Mouse (Mus musculus) liver, postnatal 0 days (tissue): ENCODE measurements around the gene Slc22a2. TPM values are rescaled to one million over a fixed set of nuclear protein-coding genes. Genes with fewer than 3 reads are reported as not detected.
"Not testable (repeated sequence)": the region's sequence is repeated elsewhere in the genome, so short reads cannot be mapped to it uniquely, and the experiment has no call there.

ENCODE experiments used
- ATAC-seq: fragments of 200-750 bp; cut with Nextera tagmentation; 2 replicates; pipeline ENCODE4 v1.8.0; 2017; ENCODE audit warnings: mild to moderate bottlenecking, moderate library complexity
- DNase-seq: peaks from one replicate; pipeline ENCODE4 v3.0.0-alpha.2; 2016
- H3K27ac ChIP-seq: fragments of 300-500 bp; sonication (generic); 2 replicates; pipeline ENCODE4 v1.5.1; 2014; ENCODE audit warnings: antibody characterized with exemption, moderate library complexity, mild to moderate bottlenecking, low read depth
- H3K27me3 ChIP-seq: fragments of 300-500 bp; sonication (generic); 2 replicates; pipeline ENCODE4 v1.6.1; 2014; ENCODE audit warnings: low read length, control low read depth, mixed read lengths; ENCODE audit not compliant: insufficient read depth
- H3K36me3 ChIP-seq: fragments of 300-500 bp; sonication (generic); replicated peaks from 2 replicates; pipeline ENCODE4 v1.6.1; 2014; ENCODE audit warnings: mild to moderate bottlenecking, control low read depth, low read length, moderate library complexity, mixed read lengths; ENCODE audit not compliant: insufficient read depth
- H3K4me1 ChIP-seq: fragments of 300-500 bp; sonication (generic); 2 replicates; pipeline ENCODE4 v1.6.1; 2014; ENCODE audit warnings: antibody characterized with exemption, mild to moderate bottlenecking, control low read depth; ENCODE audit not compliant: insufficient read depth
- H3K4me2 ChIP-seq: fragments of 300-500 bp; sonication (generic); 2 replicates; pipeline ENCODE4 v1.6.1; 2014; ENCODE audit warnings: low read depth, mild to moderate bottlenecking, low read length, moderate library complexity, mixed read lengths
- H3K4me3 ChIP-seq: fragments of 300-500 bp; sonication (generic); 2 replicates; pipeline ENCODE4 v1.5.1; 2014; ENCODE audit warnings: low read depth, low read length
- H3K9ac ChIP-seq: fragments of 300-500 bp; sonication (generic); replicated peaks from 2 replicates; pipeline ENCODE4 v1.6.1; 2014; ENCODE audit warnings: mild to moderate bottlenecking, moderate library complexity
- H3K9me3 ChIP-seq: fragments of 300-500 bp; sonication (generic); 2 replicates; pipeline ENCODE4 v1.6.1; 2016; ENCODE audit warnings: mild to moderate bottlenecking, control low read depth, low read length, mixed read lengths
- CTCF ChIP-seq: sonication (generic); IDR thresholded peaks from 2 replicates; pipeline ENCODE4 v1.5.1; 2016; ENCODE audit warnings: antibody characterized with exemption, low read depth
- EP300 ChIP-seq: IDR thresholded peaks from 2 replicates; pipeline ENCODE4 v1.6.1; 2016; ENCODE audit warnings: antibody characterized with exemption, low read depth, mild to moderate bottlenecking
- WGBS: fragments of 180-500 bp; shearing (Covaris S2); extraction: QIAGEN DNeasy Blood & Tissue Kit; methylation state at CpG from one replicate; pipeline ENCODE4 v1.1.7; 2014; ENCODE audit not compliant: insufficient replicate concordance; 5-methylcytosine and 5-hydroxymethylcytosine counted together
- polyA plus RNA-seq: library from polyadenylated mRNA; unstranded; fragments of >200 nt; fragmentation: Nextera tagmentation; extraction: Ambion mirVana; gene quantifications from 2 replicates; pipeline ENCODE4 v1.2.1, GENCODE M21; 2015

The Slc22a2 gene
- polyA plus RNA-seq, 1 experiment from 2014 or later: 0.06 TPM

DNA sequence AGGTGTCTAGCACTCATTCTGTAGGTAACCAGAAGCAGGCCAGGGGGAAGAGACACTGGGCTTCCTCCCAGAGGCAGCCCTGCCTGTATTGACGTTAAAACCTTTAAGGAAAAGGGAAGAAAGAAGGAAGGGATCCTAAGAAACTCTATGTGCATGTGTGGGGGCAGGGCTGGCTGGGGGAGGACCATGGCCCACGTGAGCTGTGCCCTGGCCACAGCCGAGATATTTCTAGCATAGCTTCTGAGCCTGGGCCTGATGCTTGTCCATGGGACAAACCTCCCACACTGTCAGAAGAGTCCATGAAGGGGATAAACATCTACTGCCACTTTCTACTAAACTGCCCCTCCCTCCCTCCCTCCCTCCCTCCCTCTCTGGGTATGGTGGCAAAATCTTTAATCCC, 89.9 kb downstream of the Slc22a2 start:
- no peak overlapping the region for H3K9ac ChIP-seq

DNA sequence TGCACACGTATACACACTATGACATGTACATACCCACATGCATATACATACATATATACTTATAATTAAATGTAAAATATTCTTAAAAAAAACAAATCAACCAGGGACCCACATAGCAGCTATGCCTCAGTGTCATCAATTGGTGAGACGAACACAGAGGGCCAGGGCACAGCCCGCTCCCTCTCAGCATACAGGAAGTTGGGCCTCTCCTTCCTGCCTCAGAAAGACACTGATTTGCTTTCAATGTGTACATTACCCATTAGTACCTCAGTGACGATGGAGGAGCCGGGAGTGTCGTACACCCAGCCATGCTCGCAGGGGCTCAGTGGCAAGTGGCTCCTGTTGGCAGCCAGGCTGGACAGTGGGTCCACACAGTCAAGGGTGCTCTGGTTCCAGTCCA, 91.0 kb downstream of the Slc22a2 start:
- H3K36me3 ChIP-seq, H3K27me3 ChIP-seq, DNase-seq, H3K4me3 ChIP-seq, H3K4me2 ChIP-seq, H3K9ac ChIP-seq, H3K27ac ChIP-seq, ATAC-seq, H3K9me3 ChIP-seq: not testable (repeated sequence)
- 64% methylated on average over 7 of the region's 7 CpGs for WGBS
- peaks cover 12% of the 10 kb centered on the region for H3K4me1 ChIP-seq

More for the DNA sequence above, 89.9 kb downstream of the Slc22a2 start:
- Histone ChIP-seq H3K4me1 (peaks cover 14% of the 10 kb centered on the region), H3K4me3 (no peak overlapping the region), H3K27ac (no peak overlapping the region), H3K4me2 (no peak overlapping the region), H3K9me3 (no peaks in the 10 kb centered on the region), H3K27me3 (no peaks in the 10 kb centered on the region), H3K36me3 (no peaks in the 10 kb centered on the region)
- 49% methylated on average over 3 of the region's 3 CpGs for WGBS
- TF ChIP-seq EP300 (no peak), CTCF (no peak)
- ATAC-seq (no peak), DNase-seq (no peak)

DNA sequence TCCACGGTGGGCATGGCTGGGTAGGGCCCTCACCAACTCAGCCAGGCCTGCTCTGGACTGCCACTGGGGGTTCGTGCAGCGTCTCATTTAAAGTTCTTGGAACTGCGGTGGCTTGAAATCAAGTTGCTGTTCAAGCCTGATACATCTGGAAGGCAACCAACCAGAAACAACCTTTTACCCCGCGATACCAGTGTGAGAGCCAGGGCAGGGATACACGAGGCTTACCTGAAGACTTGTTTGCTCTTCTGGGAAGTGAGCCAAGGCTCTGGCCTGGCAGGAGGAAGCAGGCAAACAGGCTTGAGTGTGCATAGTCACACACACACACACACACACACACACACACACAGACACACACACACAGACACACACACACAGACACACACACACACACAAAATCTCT, 91.7 kb downstream of the Slc22a2 start, which contains the start of gene Slc22a1:
Slc22a1 (minus strand) TSS at position 184 of the 400 bp plus-strand sequence.
- Histone ChIP-seq H3K36me3 (no peaks in the 10 kb centered on the region), H3K9me3 (0 out of 2 replicates have a peak, but pooled peaks cover 6% of the 10 kb centered on the region), H3K4me2 (no peak within 1 kb of the TSS), H3K4me3 (no peak within 1 kb of the TSS), H3K4me1 (peaks cover 11% of the 10 kb centered on the region; the same call in 1 of the 2 replicates), H3K27me3 (no peaks in the 10 kb centered on the region), H3K9ac (no peak within 1 kb of the TSS), H3K27ac (no peak within 1 kb of the TSS)
- WGBS: 64% methylated on average over 7 of the region's 7 CpGs
- peak; percentile 79 for ATAC-seq
- TF ChIP-seq EP300 (no peak), CTCF (no peak)
- peak; percentile 44 for DNase-seq

DNA sequence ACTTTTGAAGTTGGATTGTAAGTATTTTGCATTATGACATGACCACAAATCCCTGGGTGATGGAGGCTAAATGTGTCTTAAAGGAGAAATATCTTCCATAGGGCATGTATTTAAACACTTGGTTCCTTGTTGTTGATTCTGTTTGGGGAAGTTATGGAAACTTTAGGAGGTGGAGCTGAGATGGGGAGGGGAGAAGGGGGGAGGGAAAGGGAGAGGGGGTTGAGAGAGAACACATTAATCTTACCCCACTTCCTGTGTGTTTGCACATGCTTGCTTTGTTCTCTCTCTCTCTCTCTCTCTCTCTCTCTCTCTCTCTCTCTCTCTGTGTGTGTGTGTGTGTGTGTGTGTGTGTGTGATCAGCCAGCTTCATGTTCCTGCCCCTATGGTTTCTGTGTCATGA, 93.2 kb downstream of the Slc22a2 start:
- TF ChIP-seq CTCF (no peak), EP300 (no peak)
- Histone ChIP-seq H3K27ac (no peak overlapping the region), H3K9ac (no peak overlapping the region), H3K4me3 (no peak overlapping the region), H3K4me2 (no peak overlapping the region), H3K36me3 (no peaks in the 10 kb centered on the region), H3K9me3 (0 out of 2 replicates have a peak, but pooled peaks cover 6% of the 10 kb centered on the region), H3K27me3 (no peaks in the 10 kb centered on the region), H3K4me1 (peaks cover 5% of the 10 kb centered on the region; the same call in 1 of the 2 replicates)
- no peak for DNase-seq
- ATAC-seq: no peak

Other genes with a start within 250 kb of the Slc22a2 start
- 1,130 and 1,170 TPM in 2 replicates for gene Plg, start 205.5 kb upstream of the Slc22a2 start, polyA plus RNA-seq
- 0.65 TPM in 2 replicates for gene Slc22a3, start 76.4 kb upstream of the Slc22a2 start, polyA plus RNA-seq
- gene Slc22a1, start 91.7 kb downstream of the Slc22a2 start, polyA plus RNA-seq: 6.1 and 11.7 TPM in 2 replicates
- gene Igf2r, start 185.5 kb downstream of the Slc22a2 start, polyA plus RNA-seq: 4.5 and 6.5 TPM in 2 replicates